Mouse (Mus musculus) ES-CJ7 (cell line): ENCODE measurements around the gene Fxyd6.

ENCODE experiments used
- DNase-seq: peaks from one replicate; pipeline ENCODE4 v3.0.0; 2011; ENCODE audit warnings: low read depth, low spot score

Fxyd6 gene

GRCm38 (mm10) chr9:45376427-45376826 lies 6.4 kb downstream of the Fxyd6 start:
- DNase-seq: no peak

- no peak for DNase-seq
These were observed 6.9 kb downstream of the Fxyd6 start for GRCm38 (mm10) chr9:45376883-45377282.

GRCm38 (mm10) chr9:45380411-45381251 lies 10.6 kb downstream of the Fxyd6 start:
- no peak for DNase-seq

GRCm38 (mm10) chr9:45382336-45382735 lies 12.4 kb downstream of the Fxyd6 start:
- DNase-seq: no peak

GRCm38 (mm10) chr9:45382834-45383233 lies 12.8 kb downstream of the Fxyd6 start:
- no peak for DNase-seq

GRCm38 (mm10) chr9:45383883-45384282 lies 13.9 kb downstream of the Fxyd6 start:
- DNase-seq: no peak

- no peak for DNase-seq
These were observed 16.7 kb downstream of the Fxyd6 start for GRCm38 (mm10) chr9:45386698-45387097.

- peak; percentile 82 for DNase-seq
These were observed 18.5 kb downstream of the Fxyd6 start for GRCm38 (mm10) chr9:45388385-45388994.

- no peak for DNase-seq
These were observed 19.6 kb downstream of the Fxyd6 start for GRCm38 (mm10) chr9:45389596-45389995.

GRCm38 (mm10) chr9:45391299-45391698 lies 21.3 kb downstream of the Fxyd6 start:
- peak; percentile 56 for DNase-seq

GRCm38 (mm10) chr9:45395218-45395617 lies 25.2 kb downstream of the Fxyd6 start:
- no peak for DNase-seq

GRCm38 (mm10) chr9:45395796-45396195 lies 25.8 kb downstream of the Fxyd6 start:
- DNase-seq: no peak

GRCm38 (mm10) chr9:45398336-45398735 lies 28.4 kb downstream of the Fxyd6 start:
- peak; percentile 27 for DNase-seq

- DNase-seq: no peak
These were observed 29.4 kb downstream of the Fxyd6 start, which contains the start of gene Fxyd2 for GRCm38 (mm10) chr9:45399434-45399833. TSS of gene Fxyd2 (plus strand) at chr9:45399669.

- no peak for DNase-seq
These were observed 31.9 kb downstream of the Fxyd6 start for GRCm38 (mm10) chr9:45401851-45402250.

- DNase-seq: no peak
These were observed 33.0 kb downstream of the Fxyd6 start for GRCm38 (mm10) chr9:45402957-45403356.

- DNase-seq: no peak
These were observed 35.7 kb downstream of the Fxyd6 start for GRCm38 (mm10) chr9:45405694-45406093.

- no peak for DNase-seq
These were observed 36.8 kb downstream of the Fxyd6 start for GRCm38 (mm10) chr9:45406808-45407207.

GRCm38 (mm10) chr9:45407706-45408675 lies 38.0 kb downstream of the Fxyd6 start:
- peak; percentile 62 for DNase-seq

GRCm38 (mm10) chr9:45410193-45410592 lies 40.2 kb downstream of the Fxyd6 start:
- no peak for DNase-seq

GRCm38 (mm10) chr9:45410614-45411013 lies 40.6 kb downstream of the Fxyd6 start:
- no peak for DNase-seq

- DNase-seq: no peak
These were observed 41.1 kb downstream of the Fxyd6 start for GRCm38 (mm10) chr9:45411111-45411510.
